Mouse (Mus musculus): ENCODE measurements around the gene Diaph3. TPM values are rescaled to one million over a fixed set of nuclear protein-coding genes. Genes with fewer than 3 reads are reported as not detected.
"Not testable (repeated sequence)": the region's sequence is repeated elsewhere in the genome, so short reads cannot be mapped to it uniquely, and the experiment has no call there.

Diaph3 gene
- total RNA-seq, 1 experiment from 2014 or later: 71.4 TPM

DNA sequence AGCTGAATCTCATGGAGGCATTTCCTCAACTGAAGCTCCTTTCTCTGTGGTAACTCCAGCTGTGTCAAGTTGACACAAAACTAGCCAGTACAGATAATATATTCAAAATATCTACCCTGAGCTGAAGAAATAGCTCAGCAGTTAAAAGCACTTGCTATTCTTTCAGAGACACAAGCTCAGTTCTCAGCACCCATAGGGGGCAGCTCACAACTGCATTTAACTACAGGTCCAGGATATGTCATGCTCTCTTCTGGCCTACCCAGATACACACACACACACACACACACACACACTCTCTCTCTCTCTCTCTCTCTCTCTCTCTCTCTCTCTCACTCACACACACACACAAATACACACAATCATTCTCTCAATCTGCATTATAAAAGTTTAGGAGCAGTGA, 420.6 kb downstream of the Diaph3 start:
- ATAC-seq (replicated peaks in 1 of 2; ENCODE audit: insufficient read depth in 1 of 2, low FRiP score in 2 of 2, low TSS enrichment in 1 of 2, low read depth in 1 of 2, poor library complexity in 2 of 2, severe bottlenecking in 2 of 2): not testable (repeated sequence)

GRCm38 (mm10) chr14:86714088-86714690, 426.8 kb downstream of the Diaph3 start:
- peak in 1 of 2 experiments; percentile 46; a peak in 1 of 4 replicates for ATAC-seq (replicated peaks in 1 of 2; ENCODE audit: insufficient read depth in 1 of 2, low FRiP score in 2 of 2, low TSS enrichment in 1 of 2, low read depth in 1 of 2, poor library complexity in 2 of 2, severe bottlenecking in 2 of 2)

GRCm38 (mm10) chr14:86704080-86704479, 437.0 kb downstream of the Diaph3 start:
- ATAC-seq (replicated peaks in 1 of 2; ENCODE audit: insufficient read depth in 1 of 2, low FRiP score in 2 of 2, low TSS enrichment in 1 of 2, low read depth in 1 of 2, poor library complexity in 2 of 2, severe bottlenecking in 2 of 2): no peak

DNA sequence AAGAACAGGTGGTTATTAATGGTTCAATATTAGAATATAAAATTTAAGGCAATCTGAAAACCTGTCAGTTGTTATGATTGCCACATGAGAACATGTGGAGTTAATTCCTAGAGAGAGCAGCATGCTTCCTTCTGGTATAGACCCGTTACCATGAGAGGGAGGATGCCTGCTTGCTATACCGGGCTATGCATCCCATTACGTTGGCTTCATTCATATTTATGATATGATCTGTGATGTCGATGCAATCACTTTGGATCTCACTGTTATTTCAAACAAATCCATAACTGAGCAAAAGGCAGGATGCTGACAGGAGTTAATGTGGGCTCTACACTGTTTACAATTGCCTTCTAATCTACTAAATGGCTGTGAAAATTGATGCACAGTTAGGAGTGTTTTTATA, 439.9 kb downstream of the Diaph3 start:
- ATAC-seq (replicated peaks in 1 of 2; ENCODE audit: insufficient read depth in 1 of 2, low FRiP score in 2 of 2, low TSS enrichment in 1 of 2, low read depth in 1 of 2, poor library complexity in 2 of 2, severe bottlenecking in 2 of 2): no peak

DNA sequence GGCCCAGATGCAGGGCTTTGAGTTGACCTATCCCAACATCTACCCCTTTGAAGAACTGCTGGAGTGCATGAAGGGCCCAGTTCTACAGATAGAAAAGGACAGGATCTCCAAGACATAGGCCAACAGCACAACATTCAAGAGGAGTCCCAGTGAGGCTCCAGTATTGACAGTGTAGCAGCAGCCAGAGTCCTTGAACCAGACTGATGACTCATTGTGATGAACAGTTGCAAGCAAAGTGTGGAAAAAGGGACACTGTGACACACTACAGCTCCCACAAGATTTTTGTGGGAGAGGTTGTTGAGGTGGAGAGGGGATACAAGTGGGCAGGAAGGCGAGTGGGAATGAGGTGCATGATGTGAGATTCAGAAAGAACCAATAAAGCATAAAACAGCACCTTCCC, 443.1 kb downstream of the Diaph3 start:
- no peak for ATAC-seq (replicated peaks in 1 of 2; ENCODE audit: insufficient read depth in 1 of 2, low FRiP score in 2 of 2, low TSS enrichment in 1 of 2, low read depth in 1 of 2, poor library complexity in 2 of 2, severe bottlenecking in 2 of 2)

GRCm38 (mm10) chr14:86692714-86693113, 448.3 kb downstream of the Diaph3 start:
- no peak for ATAC-seq (replicated peaks in 1 of 2; ENCODE audit: insufficient read depth in 1 of 2, low FRiP score in 2 of 2, low TSS enrichment in 1 of 2, low read depth in 1 of 2, poor library complexity in 2 of 2, severe bottlenecking in 2 of 2)

DNA sequence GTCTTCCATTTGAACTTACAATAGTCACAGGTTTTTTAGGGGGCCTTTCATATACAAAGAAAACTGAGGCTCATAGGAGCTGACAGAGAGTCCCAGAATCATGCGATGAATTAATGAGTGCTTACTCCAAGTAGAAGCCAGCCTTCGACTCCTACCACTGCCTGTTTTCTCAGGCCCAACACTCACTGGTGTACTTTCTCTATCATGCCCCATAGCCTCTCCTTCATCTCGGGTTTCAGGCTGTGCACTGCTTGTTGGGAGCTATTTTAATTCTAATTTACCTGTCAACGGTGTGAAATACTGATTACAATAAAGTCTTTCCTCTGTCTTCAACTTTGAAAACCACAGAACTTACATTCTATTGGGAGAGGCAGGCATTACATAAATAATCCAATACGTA, 449.7 kb downstream of the Diaph3 start:
- ATAC-seq (replicated peaks in 1 of 2; ENCODE audit: insufficient read depth in 1 of 2, low FRiP score in 2 of 2, low TSS enrichment in 1 of 2, low read depth in 1 of 2, poor library complexity in 2 of 2, severe bottlenecking in 2 of 2): no peak

- no peak for ATAC-seq (replicated peaks in 1 of 2; ENCODE audit: insufficient read depth in 1 of 2, low FRiP score in 2 of 2, low TSS enrichment in 1 of 2, low read depth in 1 of 2, poor library complexity in 2 of 2, severe bottlenecking in 2 of 2)
Measured at GRCm38 (mm10) chr14:86684585-86685503, 456.2 kb downstream of the Diaph3 start.

- ATAC-seq (replicated peaks in 1 of 2; ENCODE audit: insufficient read depth in 1 of 2, low FRiP score in 2 of 2, low TSS enrichment in 1 of 2, low read depth in 1 of 2, poor library complexity in 2 of 2, severe bottlenecking in 2 of 2): no peak
Measured at GRCm38 (mm10) chr14:86681951-86682350, 459.1 kb downstream of the Diaph3 start.

DNA sequence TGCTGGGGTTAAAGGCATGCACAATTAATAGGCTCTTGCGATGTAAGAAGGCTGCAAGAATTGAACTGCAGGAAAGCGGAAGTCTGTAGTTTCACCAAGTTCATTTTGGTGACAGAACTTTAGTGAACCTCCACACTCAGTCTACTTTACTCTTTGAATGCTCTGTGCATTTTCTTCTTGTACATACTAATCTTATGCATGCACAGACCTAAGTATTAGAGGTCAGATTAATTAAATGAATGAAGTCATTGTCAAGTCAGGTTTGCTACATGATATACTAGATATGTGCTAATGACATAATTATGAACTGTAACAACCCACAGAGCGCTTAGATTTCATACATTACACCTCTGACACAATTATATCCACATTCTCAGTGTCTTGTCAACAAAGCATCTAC, 462.0 kb downstream of the Diaph3 start:
- no peak for ATAC-seq (replicated peaks in 1 of 2; ENCODE audit: insufficient read depth in 1 of 2, low FRiP score in 2 of 2, low TSS enrichment in 1 of 2, low read depth in 1 of 2, poor library complexity in 2 of 2, severe bottlenecking in 2 of 2)

DNA sequence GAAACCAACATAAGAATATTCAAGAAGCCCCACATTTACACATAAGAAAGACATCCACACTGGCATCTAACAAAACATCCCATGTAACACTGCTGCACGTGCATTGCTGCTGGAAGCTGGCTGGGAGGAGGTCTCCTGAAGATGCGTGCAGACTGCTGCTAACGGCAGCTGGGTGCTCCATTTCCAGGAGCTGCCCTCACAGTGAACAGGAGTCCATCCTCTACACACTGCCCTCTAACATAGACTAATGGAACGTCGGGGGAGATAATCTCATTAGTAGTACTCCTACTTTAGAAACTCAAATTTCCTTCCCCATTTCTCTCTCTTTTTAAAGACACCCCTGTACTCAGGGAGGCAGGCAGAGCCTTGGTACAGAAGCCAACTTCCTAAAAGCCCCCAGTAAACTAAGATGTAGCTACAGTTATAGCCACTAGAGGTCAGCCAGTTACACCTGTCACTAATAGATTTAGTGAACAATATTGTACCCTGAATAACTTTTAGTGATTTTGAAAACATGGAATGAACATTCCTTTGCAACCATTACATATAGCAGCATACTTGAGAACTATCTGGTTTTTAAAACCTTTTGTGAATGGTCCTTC, 462.8 kb downstream of the Diaph3 start:
- peak; percentile 89 to 95 for ATAC-seq (replicated peaks in 1 of 2; ENCODE audit: insufficient read depth in 1 of 2, low FRiP score in 2 of 2, low TSS enrichment in 1 of 2, low read depth in 1 of 2, poor library complexity in 2 of 2, severe bottlenecking in 2 of 2)

DNA sequence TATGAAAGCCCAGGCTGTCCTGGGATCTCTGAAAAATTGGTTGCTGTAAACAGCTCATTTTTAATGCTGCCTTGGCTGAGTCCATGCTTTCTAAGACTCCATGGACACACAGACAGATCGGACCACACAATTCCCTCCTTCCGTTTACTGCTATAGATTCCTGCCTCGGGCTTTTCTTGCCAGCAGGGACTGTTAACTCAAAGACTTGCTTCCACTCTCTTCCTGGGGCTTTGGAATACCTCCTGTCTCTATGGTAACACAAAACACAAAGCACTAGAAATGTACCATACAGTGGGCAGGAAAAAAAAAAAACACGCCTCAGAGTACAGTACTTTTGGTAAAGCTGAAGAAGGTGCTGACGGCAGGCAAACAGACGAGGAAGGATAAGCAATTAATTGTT, 464.0 kb downstream of the Diaph3 start:
- ATAC-seq (replicated peaks in 1 of 2; ENCODE audit: insufficient read depth in 1 of 2, low FRiP score in 2 of 2, low TSS enrichment in 1 of 2, low read depth in 1 of 2, poor library complexity in 2 of 2, severe bottlenecking in 2 of 2): no peak

DNA sequence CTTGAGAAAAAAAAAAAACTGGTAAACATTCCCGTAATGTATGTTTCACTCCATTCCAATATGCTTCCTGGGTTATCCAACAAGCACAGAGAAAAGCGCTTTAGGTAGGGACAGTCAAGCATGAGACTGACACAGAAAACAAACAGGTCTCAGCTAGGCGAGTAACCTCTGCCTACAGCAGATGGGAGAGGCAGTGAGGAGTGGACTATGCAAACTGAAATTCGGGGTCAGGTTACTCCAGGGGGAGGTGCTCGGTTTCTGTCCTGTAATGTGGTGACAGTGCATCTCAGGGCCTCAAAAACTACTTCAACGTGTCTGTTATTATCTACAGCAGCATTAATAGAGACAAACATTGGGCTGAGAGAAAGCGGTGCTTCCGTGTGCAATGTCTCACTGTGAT, 465.7 kb downstream of the Diaph3 start:
- ATAC-seq (replicated peaks in 1 of 2; ENCODE audit: insufficient read depth in 1 of 2, low FRiP score in 2 of 2, low TSS enrichment in 1 of 2, low read depth in 1 of 2, poor library complexity in 2 of 2, severe bottlenecking in 2 of 2): no peak

GRCm38 (mm10) chr14:86662846-86663245, 478.2 kb downstream of the Diaph3 start:
- no peak for ATAC-seq (replicated peaks in 1 of 2; ENCODE audit: insufficient read depth in 1 of 2, low FRiP score in 2 of 2, low TSS enrichment in 1 of 2, low read depth in 1 of 2, poor library complexity in 2 of 2, severe bottlenecking in 2 of 2)

DNA sequence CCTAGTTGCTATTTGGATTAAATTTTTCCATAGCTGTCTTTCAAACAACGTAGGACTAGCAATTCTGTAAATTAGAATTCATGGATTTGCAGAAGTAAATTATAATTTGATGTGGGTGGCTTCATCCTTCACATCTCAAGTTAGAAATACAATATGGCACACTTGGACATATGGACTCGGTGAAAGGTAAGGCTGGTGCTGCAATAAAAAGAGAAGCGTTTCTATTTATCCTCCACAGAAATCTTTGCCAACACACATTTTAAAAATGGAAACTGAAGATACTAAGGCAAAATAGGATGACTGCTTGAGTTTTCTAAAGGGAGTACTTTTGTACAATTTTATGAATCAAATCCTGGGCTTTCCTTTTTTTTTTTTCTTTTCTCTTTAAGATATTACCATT, 480.5 kb downstream of the Diaph3 start:
- no peak for ATAC-seq (replicated peaks in 1 of 2; ENCODE audit: insufficient read depth in 1 of 2, low FRiP score in 2 of 2, low TSS enrichment in 1 of 2, low read depth in 1 of 2, poor library complexity in 2 of 2, severe bottlenecking in 2 of 2)

- peak; percentile 56 to 59 for ATAC-seq (replicated peaks in 1 of 2; ENCODE audit: insufficient read depth in 1 of 2, low FRiP score in 2 of 2, low TSS enrichment in 1 of 2, low read depth in 1 of 2, poor library complexity in 2 of 2, severe bottlenecking in 2 of 2)
Measured at GRCm38 (mm10) chr14:86656262-86656661, 484.8 kb downstream of the Diaph3 start.

- ATAC-seq (replicated peaks in 1 of 2; ENCODE audit: insufficient read depth in 1 of 2, low FRiP score in 2 of 2, low TSS enrichment in 1 of 2, low read depth in 1 of 2, poor library complexity in 2 of 2, severe bottlenecking in 2 of 2): peak; percentile 90 to 93
Measured at GRCm38 (mm10) chr14:86646499-86647120, 494.4 kb downstream of the Diaph3 start.

- ATAC-seq (replicated peaks in 1 of 2; ENCODE audit: insufficient read depth in 1 of 2, low FRiP score in 2 of 2, low TSS enrichment in 1 of 2, low read depth in 1 of 2, poor library complexity in 2 of 2, severe bottlenecking in 2 of 2): no peak
Measured at GRCm38 (mm10) chr14:86642831-86643241, 498.2 kb downstream of the Diaph3 start.
